Mouse (Mus musculus) liver, embryonic 14.5 days (tissue): Measurements from ENCODE around the gene Scn2a.

ENCODE experiments used
- CTCF ChIP-seq: IDR thresholded peaks from 2 replicates; pipeline ENCODE4 v1.5.1; 2016; ENCODE audit warnings: antibody characterized with exemption, low read depth, control low read depth
- EP300 ChIP-seq: IDR thresholded peaks from 2 replicates; pipeline ENCODE4 v1.6.1; 2016; ENCODE audit warnings: antibody characterized with exemption, low read depth

DNA sequence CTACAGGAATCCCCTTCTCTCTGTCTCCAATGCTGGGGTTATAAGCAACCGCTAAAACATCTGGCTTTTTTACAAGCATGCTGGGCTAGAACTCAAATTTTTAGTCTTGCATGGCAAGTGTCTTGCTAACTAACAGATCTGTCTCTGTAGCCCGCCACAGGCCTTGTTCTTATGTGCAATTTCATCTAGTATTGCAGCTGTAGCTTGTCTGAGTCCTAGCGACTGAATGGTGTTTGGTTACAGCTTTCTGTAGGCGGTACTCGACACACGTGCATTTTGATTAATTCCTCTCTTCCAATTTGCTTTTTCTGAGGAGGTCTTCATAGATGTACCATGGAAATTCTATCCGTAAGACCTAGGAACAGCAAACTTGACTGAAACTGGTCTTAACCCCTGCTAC lies 161.9 kb downstream of the Scn2a start:
- TF ChIP-seq EP300 (no peak), CTCF (no peak)
